Mouse (Mus musculus) forebrain, postnatal 0 days (tissue): Measurements from ENCODE around the gene Arhgap31. TPM values are rescaled to one million over a fixed set of nuclear protein-coding genes. Genes with fewer than 3 reads are reported as not detected.
A peak's percentile ranks its signal among the peaks of the same experiment; 100 is the strongest.

Source experiments
- ATAC-seq: fragments of 200-750 bp; cut with Nextera tagmentation; 2 replicates; pipeline ENCODE4 v1.8.0; 2017; ENCODE audit warnings: mild to moderate bottlenecking, moderate library complexity
- DNase-seq: peaks from one replicate; pipeline ENCODE4 v3.0.0-alpha.2; 2015
- H3K27ac ChIP-seq: fragments of 300-500 bp; sonication (generic); 2 replicates; pipeline ENCODE4 v1.5.1; 2014; ENCODE audit warnings: low read depth, mild to moderate bottlenecking, antibody characterized with exemption, low read length, moderate library complexity, mixed read lengths
- H3K27me3 ChIP-seq: fragments of 300-500 bp; sonication (generic); 2 replicates; pipeline ENCODE4 v1.6.1; 2014; ENCODE audit warnings: mild to moderate bottlenecking, low read length, mixed read lengths; ENCODE audit not compliant: insufficient read depth
- H3K36me3 ChIP-seq: fragments of 300-500 bp; sonication (generic); 2 replicates; pipeline ENCODE4 v1.6.1; 2014; ENCODE audit warnings: mild to moderate bottlenecking, moderate library complexity; ENCODE audit not compliant: insufficient read depth
- H3K4me1 ChIP-seq: fragments of 300-500 bp; sonication (generic); 2 replicates; pipeline ENCODE4 v1.6.1; 2014; ENCODE audit warnings: antibody characterized with exemption; ENCODE audit not compliant: insufficient read depth
- H3K4me2 ChIP-seq: fragments of 300-500 bp; sonication (generic); 2 replicates; pipeline ENCODE4 v1.6.1; 2014; ENCODE audit warnings: low read depth, mild to moderate bottlenecking, moderate library complexity
- H3K4me3 ChIP-seq: fragments of 300-500 bp; sonication (generic); 2 replicates; pipeline ENCODE4 v1.5.1; 2014; ENCODE audit warnings: low read depth, low read length, mixed read lengths
- H3K9ac ChIP-seq: fragments of 300-500 bp; sonication (generic); 2 replicates; pipeline ENCODE4 v1.6.1; 2014; ENCODE audit warnings: mild to moderate bottlenecking
- H3K9me3 ChIP-seq: fragments of 300-500 bp; sonication (generic); 2 replicates; pipeline ENCODE4 v1.6.1; 2016; ENCODE audit warnings: low read length
- CTCF ChIP-seq: sonication (generic); IDR thresholded peaks from 2 replicates; pipeline ENCODE4 v1.5.1; 2016; ENCODE audit warnings: antibody characterized with exemption, control low read depth, low read depth
- WGBS: fragments of 180-500 bp; shearing (Covaris S2); extraction: QIAGEN DNeasy Blood & Tissue Kit; methylation state at CpG from one replicate; pipeline ENCODE4 v1.1.7; 2014; 5-methylcytosine and 5-hydroxymethylcytosine counted together
- polyA plus RNA-seq: library from polyadenylated mRNA; unstranded; fragments of >200 nt; fragmentation: Nextera tagmentation; extraction: Ambion mirVana; gene quantifications from 2 replicates; pipeline ENCODE4 v1.2.1, GENCODE M21; 2015
- total RNA-seq: library from RNA; depleted of rRNA; stranded (reverse); fragments of >200 nt; gene quantifications from 2 replicates; pipeline ENCODE4 v1.2.3, GENCODE M21; 2014

The Arhgap31 gene
- total and polyA plus RNA-seq, 2 experiments from 2014 or later = 2.4 to 9.6 TPM

DNA sequence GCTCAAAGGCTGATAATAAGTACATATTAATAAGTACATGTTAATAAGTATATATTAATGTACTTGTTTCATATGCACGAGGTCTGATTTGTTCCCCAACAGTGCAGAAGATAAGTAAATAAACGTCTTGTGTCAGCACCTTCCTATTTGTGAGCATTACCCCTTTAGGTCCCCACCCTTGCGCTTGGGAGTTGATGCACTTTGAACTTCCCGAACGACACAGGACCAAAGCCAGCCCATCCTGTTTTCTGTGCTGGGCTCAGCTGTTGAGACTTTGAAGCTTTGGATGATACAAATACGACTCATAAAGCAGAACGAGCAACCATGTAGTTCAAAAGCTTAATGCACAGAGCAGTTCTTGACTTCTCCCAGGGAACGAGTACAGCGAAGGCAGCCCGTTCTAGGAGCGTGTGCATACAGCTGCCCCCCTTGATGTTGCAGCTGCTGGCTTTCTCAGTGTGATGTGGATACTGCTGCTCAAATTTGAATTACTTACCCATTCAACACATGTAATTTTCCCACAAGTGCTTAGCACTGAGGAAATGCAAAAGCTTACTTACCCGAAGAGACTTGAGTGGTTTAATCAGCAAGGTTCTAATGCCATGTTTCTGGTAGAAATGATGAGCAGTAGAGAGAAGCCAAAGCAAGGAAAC is 120.9 kb downstream of the Arhgap31 start:
- DNase-seq = peak; percentile 17
- H3K36me3 ChIP-seq = peaks cover 41% of the 10 kb centered on the region
- H3K27me3 ChIP-seq = no peaks in the 10 kb centered on the region
- H3K4me2 ChIP-seq = no peak overlapping the region
- no peak overlapping the region for H3K27ac ChIP-seq
- no peak overlapping the region for H3K9ac ChIP-seq
- 79% methylated on average over 12 of the region's 12 CpGs for WGBS
- no peak overlapping the region for H3K4me3 ChIP-seq
- no peak for TF ChIP-seq CTCF
- peak; percentile 92 for ATAC-seq
- H3K4me1 ChIP-seq = no peaks in the 10 kb centered on the region
- H3K9me3 ChIP-seq = no peaks in the 10 kb centered on the region

GRCm38 (mm10) chr16:38591506-38591905 is 121.6 kb downstream of the Arhgap31 start:
- WGBS = 80% methylated on average over 3 of the region's 3 CpGs
- Histone ChIP-seq H3K4me2 (no peak overlapping the region), H3K27ac (no peak overlapping the region), H3K36me3 (peaks cover 45% of the 10 kb centered on the region), H3K4me1 (no peaks in the 10 kb centered on the region), H3K27me3 (no peaks in the 10 kb centered on the region), H3K4me3 (no peak overlapping the region), H3K9ac (no peak overlapping the region), H3K9me3 (no peaks in the 10 kb centered on the region)
- ATAC-seq = no peak
- 0 out of 2 replicates have a peak, but pooled peaks have one; percentile 11 for TF ChIP-seq CTCF
- DNase-seq = no peak

- Histone ChIP-seq H3K27ac (no peak overlapping the region), H3K36me3 (peaks cover 74% of the 10 kb centered on the region), H3K4me1 (no peaks in the 10 kb centered on the region), H3K9me3 (no peaks in the 10 kb centered on the region), H3K4me2 (no peak overlapping the region), H3K4me3 (no peak overlapping the region), H3K9ac (no peak overlapping the region), H3K27me3 (no peaks in the 10 kb centered on the region)
- DNase-seq = no peak
- ATAC-seq = no peak
- 89% methylated on average over 4 of the region's 4 CpGs for WGBS
- no peak for TF ChIP-seq CTCF
These were observed 125.5 kb downstream of the Arhgap31 start for GRCm38 (mm10) chr16:38587572-38587971.

- 88% methylated on average over 5 of the region's 5 CpGs for WGBS
- no peak overlapping the region for H3K4me2 ChIP-seq
- H3K36me3 ChIP-seq = peaks cover 73% of the 10 kb centered on the region
- ATAC-seq = no peak
- no peaks in the 10 kb centered on the region for H3K27me3 ChIP-seq
- H3K9ac ChIP-seq = no peak overlapping the region
- TF ChIP-seq CTCF = no peak
- no peak for DNase-seq
- H3K9me3 ChIP-seq = no peaks in the 10 kb centered on the region
- H3K4me3 ChIP-seq = no peak overlapping the region
- no peak overlapping the region for H3K27ac ChIP-seq
- H3K4me1 ChIP-seq = no peaks in the 10 kb centered on the region
These were observed 125.9 kb downstream of the Arhgap31 start for GRCm38 (mm10) chr16:38587163-38587562.

DNA sequence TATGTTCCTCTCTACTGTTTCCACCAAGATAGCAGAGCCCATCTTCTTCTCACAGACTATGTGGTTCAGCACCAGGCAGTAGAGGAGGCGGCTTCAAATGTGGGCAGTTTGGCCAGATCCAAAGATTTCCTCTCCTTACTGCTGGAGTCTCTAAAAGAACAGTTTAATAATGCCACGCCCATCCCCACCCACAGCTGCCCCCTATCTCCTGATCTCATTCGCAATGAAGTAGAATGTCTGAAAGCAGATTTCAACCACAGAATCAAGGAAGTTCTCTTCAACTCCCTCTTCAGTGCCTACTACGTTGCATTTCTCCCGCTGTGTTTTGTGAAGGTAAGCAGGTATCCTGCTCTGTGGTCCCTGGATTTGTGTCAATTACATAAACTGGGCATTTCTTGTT is 127.9 kb downstream of the Arhgap31 start:
- ATAC-seq (no peak), DNase-seq (no peak)
- peaks cover 64% of the 10 kb centered on the region for H3K36me3 ChIP-seq
- H3K4me1 ChIP-seq = no peaks in the 10 kb centered on the region
- H3K4me3 ChIP-seq = no peak overlapping the region
- no peaks in the 10 kb centered on the region for H3K27me3 ChIP-seq
- no peak overlapping the region for H3K27ac ChIP-seq
- no peak overlapping the region for H3K4me2 ChIP-seq
- H3K9me3 ChIP-seq = no peaks in the 10 kb centered on the region
- no peak for TF ChIP-seq CTCF
- 93% methylated on average over 5 of the region's 5 CpGs for WGBS
- no peak overlapping the region for H3K9ac ChIP-seq

- no peaks in the 10 kb centered on the region for H3K4me1 ChIP-seq
- ATAC-seq = no peak
- no peak overlapping the region for H3K4me3 ChIP-seq
- no peak overlapping the region for H3K9ac ChIP-seq
- no peak overlapping the region for H3K4me2 ChIP-seq
- no peaks in the 10 kb centered on the region for H3K9me3 ChIP-seq
- WGBS = 95% methylated on average over 7 of the region's 7 CpGs
- peaks cover 63% of the 10 kb centered on the region for H3K36me3 ChIP-seq
- DNase-seq = no peak
- H3K27me3 ChIP-seq = no peaks in the 10 kb centered on the region
- H3K27ac ChIP-seq = no peak overlapping the region
- no peak for TF ChIP-seq CTCF
These were observed 128.3 kb downstream of the Arhgap31 start for GRCm38 (mm10) chr16:38584761-38585160.

GRCm38 (mm10) chr16:38571481-38571880 is 141.6 kb downstream of the Arhgap31 start:
- Histone ChIP-seq H3K4me1 (no peaks in the 10 kb centered on the region), H3K9me3 (no peaks in the 10 kb centered on the region), H3K27ac (no peak overlapping the region), H3K27me3 (no peaks in the 10 kb centered on the region), H3K36me3 (peaks cover 47% of the 10 kb centered on the region), H3K9ac (no peak overlapping the region), H3K4me2 (no peak overlapping the region), H3K4me3 (no peak overlapping the region)
- ATAC-seq = no peak
- DNase-seq = no peak
- no peak for TF ChIP-seq CTCF
- WGBS = 96% methylated on average over 3 of the region's 3 CpGs
